Mouse (Mus musculus) MEL (cell line): Measurements from ENCODE around the gene Atp6v1g2.

Experiments
- CHD1 ChIP-seq: IDR thresholded peaks from 2 replicates; pipeline ENCODE4 v1.6.1; 2012; ENCODE audit warnings: low read depth, mild to moderate bottlenecking, inconsistent platforms, low read length, improper control_type of control experiment
- CTCF ChIP-seq, 3 experiments: IDR thresholded peaks in 2 of 3; conservative IDR thresholded peaks in 1 of 3; 2 replicates each; pipeline ENCODE4 v1.5.1; 2011 to 2012; ENCODE audit warnings: low read length in 3 of 3, low read depth in 2 of 3, mild to moderate bottlenecking in 2 of 3, improper control_type of control experiment in 1 of 3, inconsistent platforms in 1 of 3, mixed read lengths in 1 of 3, moderate library complexity in 1 of 3; ENCODE audit not compliant: control insufficient read depth in 1 of 3, insufficient read depth in 1 of 3, poor library complexity in 1 of 3, severe bottlenecking in 1 of 3
- E2F4 ChIP-seq: IDR thresholded peaks from 2 replicates; pipeline ENCODE4 v1.6.1; 2011; ENCODE audit warnings: low read depth, low read length, improper control_type of control experiment, borderline replicate concordance
- EP300 ChIP-seq, 2 experiments: IDR thresholded peaks; 2 replicates each; pipeline ENCODE4 v1.6.1; 2011; ENCODE audit warnings: improper control_type of control experiment in 2 of 2, low read length in 2 of 2, low read depth in 1 of 2, mild to moderate bottlenecking in 1 of 2
- ETS1 ChIP-seq: IDR thresholded peaks from 2 replicates; pipeline ENCODE4 v1.6.1; 2012; ENCODE audit warnings: low read depth, mild to moderate bottlenecking, inconsistent platforms, low read length, improper control_type of control experiment, moderate library complexity
- HCFC1 ChIP-seq: IDR thresholded peaks from 2 replicates; pipeline ENCODE4 v1.6.1; 2012; ENCODE audit warnings: low read depth, mild to moderate bottlenecking, inconsistent platforms, low read length, improper control_type of control experiment, moderate library complexity
- KAT2A ChIP-seq: conservative IDR thresholded peaks from 2 replicates; pipeline ENCODE4 v1.6.1; 2012; ENCODE audit warnings: low read depth, low read length, improper control_type of control experiment, inconsistent platforms
- NRF1 ChIP-seq: IDR thresholded peaks from 2 replicates; pipeline ENCODE4 v1.6.1; 2014; ENCODE audit warnings: low read depth, mild to moderate bottlenecking, inconsistent platforms, low read length, improper control_type of control experiment, moderate library complexity; ENCODE audit not compliant: poor library complexity, insufficient read depth, severe bottlenecking
- TBP ChIP-seq: IDR thresholded peaks from 2 replicates; pipeline ENCODE4 v1.8.0; 2011; ENCODE audit warnings: low read depth, low read length, improper control_type of control experiment
- UBTF ChIP-seq: IDR thresholded peaks from 2 replicates; pipeline ENCODE4 v1.6.1; 2012; ENCODE audit warnings: low read depth, mild to moderate bottlenecking, inconsistent platforms, low read length, improper control_type of control experiment, moderate library complexity, borderline replicate concordance; ENCODE audit not compliant: insufficient read depth
- ZKSCAN1 ChIP-seq: IDR thresholded peaks from 2 replicates; pipeline ENCODE4 v1.6.1; 2012; ENCODE audit warnings: low read depth, mild to moderate bottlenecking, inconsistent platforms, low read length, improper control_type of control experiment, moderate library complexity
- ZMIZ1 ChIP-seq: IDR thresholded peaks from 2 replicates; pipeline ENCODE4 v1.6.1; 2012; ENCODE audit warnings: low read depth, mild to moderate bottlenecking, inconsistent platforms, low read length, improper control_type of control experiment, moderate library complexity

DNA sequence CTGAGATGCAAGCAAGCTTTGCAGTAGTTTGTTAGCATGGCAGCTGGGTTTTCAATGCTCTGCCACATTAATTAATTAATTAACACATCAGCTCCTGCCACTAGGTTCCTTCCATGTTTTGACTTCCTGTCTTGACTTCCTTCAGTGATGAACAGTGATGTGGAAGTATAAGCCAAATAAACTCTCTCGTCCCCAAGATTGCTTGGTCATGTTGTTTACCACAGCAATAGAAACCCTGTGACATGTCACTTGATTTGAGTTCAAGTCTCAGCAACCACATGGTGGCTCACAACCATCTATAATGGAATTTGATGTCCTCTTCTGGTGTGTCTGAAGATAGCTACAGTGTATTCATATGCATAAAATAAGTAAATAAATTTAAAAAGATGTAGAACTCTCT lies 23.9 kb downstream of the Atp6v1g2 start:
- no peak for TF ChIP-seq NRF1
- TF ChIP-seq E2F4: no peak
- TF ChIP-seq ETS1: 0 out of 2 replicates have a peak, but pooled peaks have one; percentile 5
- no peak for TF ChIP-seq KAT2A
- TF ChIP-seq HCFC1: no peak
- TF ChIP-seq EP300 (IDR thresholded peaks at IDR 0.05; ENCODE audit: low read depth in 1 of 2, low read length in 2 of 2): no peak
- TF ChIP-seq UBTF: no peak
- peak in 1 of 3 experiments; percentile 12; a peak in 1 of 6 replicates for TF ChIP-seq CTCF (IDR thresholded peaks at IDR 0.05 in 2 of 3, conservative IDR thresholded peaks at IDR 0.05 in 1 of 3; ENCODE audit: control insufficient read depth in 1 of 3, insufficient read depth in 1 of 3, low read depth in 2 of 3, low read length in 3 of 3, poor library complexity in 1 of 3, severe bottlenecking in 1 of 3)
- no peak for TF ChIP-seq TBP
- no peak for TF ChIP-seq ZMIZ1
- no peak for TF ChIP-seq CHD1
- no peak for TF ChIP-seq ZKSCAN1
